Mouse (Mus musculus) lung, postnatal 36 days (tissue): Measurements from ENCODE around the gene Msantd1.
"Not testable (repeated sequence)": the region's sequence is repeated elsewhere in the genome, so short reads cannot be mapped to it uniquely, and the experiment has no call there.

Experiments
- DNase-seq: peaks from one replicate; pipeline ENCODE4 v3.0.0; 2022; ENCODE audit warnings: mixed read lengths

Gene Msantd1

DNA sequence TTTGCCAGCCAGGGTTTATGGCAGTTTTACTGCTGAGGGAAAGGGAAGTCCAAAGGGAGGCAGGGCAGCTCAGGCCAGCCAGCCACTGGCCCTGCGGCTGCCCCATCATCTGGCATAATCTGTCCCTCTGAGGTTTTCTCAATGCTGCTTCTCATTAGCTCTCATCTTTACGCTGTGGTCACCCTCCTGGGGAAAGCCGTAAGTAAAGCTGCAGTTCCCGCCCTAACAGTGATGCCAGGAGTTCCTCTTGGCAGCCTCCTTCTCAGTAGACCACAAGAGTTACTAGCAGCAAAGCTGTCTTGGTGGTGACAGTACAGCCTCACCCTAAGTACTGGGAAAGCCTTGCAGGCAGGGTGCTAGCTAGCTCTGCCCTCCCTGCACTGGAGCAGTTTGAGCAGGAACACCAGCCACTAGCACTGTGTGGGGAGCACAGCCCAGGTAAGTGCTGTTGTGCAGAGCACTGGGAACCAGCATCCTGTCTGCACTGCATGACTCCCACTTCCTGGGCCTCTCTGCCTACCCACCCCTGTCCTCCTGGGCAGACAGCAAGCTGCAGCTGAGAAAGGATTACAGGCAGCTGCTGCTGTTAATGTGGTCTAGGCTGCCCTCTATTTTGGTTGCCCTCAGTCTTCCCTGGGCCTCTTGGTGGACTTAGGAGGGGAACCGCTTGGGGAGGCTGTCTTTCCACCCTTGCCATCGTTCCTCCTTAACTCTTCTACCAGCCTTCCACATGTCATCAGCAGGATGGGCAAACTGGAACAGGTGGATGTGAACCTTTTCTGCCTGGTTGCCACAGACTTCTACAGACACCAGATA, at the start of gene Msantd1:
Gene Msantd1, plus strand, starts transcription at position 103 of the 816 bp plus-strand sequence.
- DNase-seq: no peak

- peak; percentile 13 for DNase-seq
Observed at GRCm38 (mm10) chr5:34865367-34865766, 42.4 kb upstream of the Msantd1 start.

GRCm38 (mm10) chr5:34880307-34880706, 27.5 kb upstream of the Msantd1 start:
- DNase-seq: not testable (repeated sequence)

GRCm38 (mm10) chr5:34881023-34881422, 26.8 kb upstream of the Msantd1 start:
- no peak for DNase-seq

GRCm38 (mm10) chr5:34885250-34885649, 22.6 kb upstream of the Msantd1 start:
- peak; percentile 31 for DNase-seq

- no peak for DNase-seq
Observed at GRCm38 (mm10) chr5:34889252-34889651, 18.6 kb upstream of the Msantd1 start.

GRCm38 (mm10) chr5:34896697-34897453, 10.9 kb upstream of the Msantd1 start:
- no peak for DNase-seq

- no peak for DNase-seq
Observed at GRCm38 (mm10) chr5:34899787-34900469, 7.9 kb upstream of the Msantd1 start.

GRCm38 (mm10) chr5:34902371-34902770, 5.4 kb upstream of the Msantd1 start:
- peak; percentile 53 for DNase-seq

DNA sequence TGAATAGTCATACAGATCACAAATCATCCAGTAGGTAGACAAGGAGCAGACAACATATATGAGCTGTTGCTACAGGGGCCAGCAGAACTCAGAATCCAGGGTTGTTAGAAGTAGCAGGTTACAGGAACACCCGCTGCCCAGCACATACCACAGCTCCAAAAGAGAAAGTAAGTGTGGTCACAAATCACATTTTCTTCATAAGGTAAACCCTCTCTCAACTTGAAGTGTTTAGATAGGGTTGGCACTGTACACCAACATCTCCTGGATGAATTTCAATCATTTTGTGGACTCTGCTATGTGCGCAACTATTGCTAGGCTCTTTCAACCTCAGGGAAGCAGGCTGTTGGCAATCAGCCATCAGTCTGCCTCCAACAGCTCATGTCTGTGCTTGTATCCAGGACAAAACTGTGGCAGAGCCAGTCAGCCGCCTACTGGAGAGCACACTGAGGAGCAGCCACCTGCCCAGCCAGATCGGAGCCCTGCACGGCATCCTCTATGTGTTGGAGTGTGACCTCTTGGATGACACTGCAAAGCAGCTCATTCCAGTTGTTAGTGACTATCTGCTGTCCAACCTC, 4.9 kb upstream of the Msantd1 start:
- DNase-seq: peak; percentile 95

DNA sequence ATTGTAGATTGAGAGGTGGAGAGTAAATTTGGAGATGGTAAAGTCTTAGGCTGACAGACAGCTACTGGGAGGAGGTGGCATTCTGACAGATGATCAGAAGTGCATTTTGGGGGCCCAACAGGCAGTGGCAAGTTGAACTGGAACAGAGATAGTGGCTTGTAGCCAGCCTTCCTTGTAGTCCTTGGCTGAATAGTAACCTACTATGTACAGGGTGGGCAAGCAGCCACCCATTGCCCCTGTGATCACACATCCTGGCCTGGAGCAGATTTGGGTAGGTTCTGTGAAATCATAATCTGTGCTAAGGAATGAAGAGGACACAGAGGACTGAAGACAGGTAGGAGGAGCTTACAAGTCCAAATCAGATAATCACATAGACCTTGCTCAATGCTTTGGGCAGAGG, 3.4 kb upstream of the Msantd1 start:
- no peak for DNase-seq

GRCm38 (mm10) chr5:34907230-34907629, 582 bp upstream of the Msantd1 start:
- DNase-seq: no peak

GRCm38 (mm10) chr5:34908726-34909633, 1.2 kb downstream of the Msantd1 start:
- peak; percentile 41 for DNase-seq

- DNase-seq: no peak
Observed at GRCm38 (mm10) chr5:34909634-34910503, 2.1 kb downstream of the Msantd1 start.

DNA sequence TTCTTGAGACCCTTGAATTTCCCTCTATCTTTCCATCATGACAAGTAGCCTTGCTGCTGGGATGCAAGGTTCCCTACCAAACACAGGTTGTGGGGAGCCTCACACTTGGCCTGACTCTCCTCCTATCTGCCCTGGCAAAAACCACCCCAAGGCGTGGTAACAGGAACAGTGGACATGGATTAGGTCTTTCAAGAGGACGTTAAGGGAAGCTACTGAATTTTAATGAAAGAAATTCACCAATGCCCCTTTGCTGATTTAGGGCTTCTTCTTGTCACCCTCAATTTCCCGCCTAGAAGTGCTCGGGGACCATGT, 2.6 kb downstream of the Msantd1 start:
- DNase-seq: no peak

DNA sequence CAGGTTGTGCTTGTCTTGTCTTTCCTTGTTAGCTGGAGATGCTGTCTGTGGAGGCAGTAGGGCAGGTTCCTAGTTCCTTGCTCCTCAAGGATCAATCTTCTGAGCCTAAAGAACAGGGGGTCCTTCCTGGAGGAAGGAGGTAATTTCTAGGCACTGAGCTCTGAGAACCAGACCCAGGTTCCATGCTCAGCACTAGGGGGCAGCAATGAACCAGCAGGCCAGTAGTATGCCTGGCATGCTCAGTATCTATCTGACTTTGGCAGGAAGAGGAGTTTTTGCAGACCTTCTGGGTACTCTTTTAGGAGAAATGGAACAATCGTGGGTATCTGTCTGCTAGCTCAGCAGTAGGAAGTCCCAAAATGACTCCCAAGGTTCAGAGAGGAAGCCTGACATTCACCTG, 8.0 kb downstream of the Msantd1 start:
- peak; percentile 89 for DNase-seq

DNA sequence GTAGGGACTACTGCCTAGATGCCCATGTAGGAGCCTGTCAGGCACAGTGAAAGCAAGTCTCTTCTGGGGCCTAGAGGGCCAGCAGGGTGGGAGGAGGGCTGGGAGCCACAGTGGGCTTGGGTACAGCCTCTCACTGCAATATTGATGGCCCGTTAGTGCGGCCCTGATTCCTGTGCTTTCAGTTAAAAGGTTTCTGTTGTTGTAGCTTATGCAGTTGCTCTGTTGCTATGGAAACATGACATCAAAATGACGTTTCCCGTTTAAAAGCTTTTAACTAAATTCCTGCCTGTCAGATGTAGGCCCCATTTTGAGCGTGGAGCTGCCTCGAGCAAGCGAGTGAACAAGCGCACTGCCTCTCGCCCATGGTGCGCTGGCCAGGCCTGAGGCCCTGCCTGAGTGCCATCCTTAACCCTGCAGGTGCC, 9.4 kb downstream of the Msantd1 start:
- DNase-seq: no peak

DNA sequence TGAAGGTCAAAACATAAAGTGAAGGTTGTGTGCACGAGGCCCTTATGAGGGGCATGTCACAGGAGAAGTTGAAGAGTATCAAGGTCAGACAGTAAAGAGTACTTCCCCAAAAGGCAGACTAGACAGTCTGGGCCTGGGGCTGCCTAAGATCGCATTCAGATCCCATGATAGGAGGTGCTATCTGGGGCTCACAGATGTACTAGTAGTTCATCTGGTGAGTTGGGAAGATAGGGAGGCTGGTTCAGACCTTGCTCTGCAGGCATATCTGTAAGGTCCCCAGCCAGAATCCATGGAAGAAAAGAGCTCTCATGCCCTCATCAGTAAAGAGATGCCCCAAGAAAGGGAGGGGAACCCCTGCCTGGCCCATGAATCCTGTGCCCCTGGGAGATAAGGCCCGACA, 11.0 kb downstream of the Msantd1 start:
- DNase-seq: no peak

DNA sequence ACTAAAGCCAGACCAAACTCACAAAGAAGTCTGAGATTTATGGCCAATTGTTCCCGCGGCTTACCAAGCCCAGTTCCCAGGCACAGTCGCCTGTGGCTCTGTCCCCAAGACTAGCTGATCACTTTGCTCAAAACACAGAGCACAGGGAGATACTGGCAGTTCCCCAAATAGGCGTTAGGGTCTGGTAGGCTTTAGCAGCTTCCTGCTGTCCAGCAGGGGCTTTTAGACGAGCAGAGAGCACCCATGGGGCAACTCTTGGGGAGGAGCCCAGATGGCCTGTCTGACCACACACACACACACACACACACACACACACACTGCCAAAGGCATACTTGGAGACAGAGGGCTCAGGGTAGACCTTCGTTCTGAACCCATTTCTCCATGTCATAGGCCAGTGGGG, 14.7 kb downstream of the Msantd1 start:
- DNase-seq: no peak

- no peak for DNase-seq
Observed at GRCm38 (mm10) chr5:34923920-34924319, 16.1 kb downstream of the Msantd1 start.

- no peak for DNase-seq
Observed at GRCm38 (mm10) chr5:34924519-34924918, 16.7 kb downstream of the Msantd1 start.
